ENCODE assay signal across 8 mouse cellular contexts in genomic region chr12:8922369-8923124, GRCm38 (mm10). TPM values are rescaled to one million over a fixed set of nuclear protein-coding genes. Genes with fewer than 3 reads are reported as not detected.
A peak's percentile ranks its signal among the peaks of the same experiment; 100 is the strongest.
DNase-seq lines count a peak whose midpoint lies in the region; ATAC-seq and TF ChIP-seq lines count a peak whose summit lies in the region.

No protein-coding gene starts in this region.

- H3K4me3 ChIP-seq in heart, adult 2 months = peak overlapping the region; percentile 73
- H3K4me3 ChIP-seq in C2C12 (ENCODE audit: insufficient read depth, poor library complexity, severe bottlenecking) = peak overlapping the region; percentile 74
- H3K4me3 ChIP-seq in forebrain, embryonic 13.5 days = peak overlapping the region; percentile 78
- peak overlapping the region; percentile 57 for H3K4me3 ChIP-seq in limb, embryonic 14.5 days (replicated peaks; ENCODE audit: low read length)
- peak overlapping the region; percentile 99 for H3K4me3 ChIP-seq in olfactory bulb, adult 2 months (ENCODE audit: insufficient read depth, low read depth, low read length)

- intact Hi-C loops in heart, adult 2 months (cut with DNase I) = loop anchor here (5.0 kb wide), 1 partner anchor 50 kb away; the partner anchor contains the start of gene Wdr35
- intact Hi-C loops in heart, postnatal 10 days (cut with DNase I) = loop anchor here (5.0 kb wide), 1 partner anchor 50 kb away; the partner anchor contains the start of gene Wdr35

- no peak for TF ChIP-seq CTCF in heart, adult 2 months (IDR thresholded peaks at IDR 0.05)
- no peak for TF ChIP-seq CTCF in C2C12 (IDR thresholded peaks at IDR 0.05; ENCODE audit: control insufficient read depth, insufficient read depth, insufficient read length)
- no peak for TF ChIP-seq CTCF in olfactory bulb, adult 2 months (IDR thresholded peaks at IDR 0.05; ENCODE audit: insufficient read depth, low read depth, low read length)

- peaks cover 10% of the 10 kb centered on the region for H3K79me2 ChIP-seq in heart, adult 2 months (replicated peaks; ENCODE audit: control insufficient read depth, insufficient read depth, low read length)
- peaks cover 56% of the 10 kb centered on the region for H3K79me2 ChIP-seq in C2C12 (ENCODE audit: control insufficient read depth, insufficient read depth)

- peaks cover 9% of the 10 kb centered on the region for H3K4me1 ChIP-seq in heart, adult 2 months (ENCODE audit: control insufficient read depth, insufficient read depth, low read length)
- H3K4me1 ChIP-seq in forebrain, embryonic 13.5 days = peaks cover 31% of the 10 kb centered on the region
- peaks cover 28% of the 10 kb centered on the region for H3K4me1 ChIP-seq in limb, embryonic 14.5 days (ENCODE audit: control insufficient read depth, insufficient read depth, low read length)
- H3K4me1 ChIP-seq in olfactory bulb, adult 2 months (ENCODE audit: control insufficient read depth, insufficient read depth, low read length) = peaks cover 2% of the 10 kb centered on the region; the same call in 1 of the 2 replicates

- peak overlapping the region; percentile 82 for H3K4me2 ChIP-seq in forebrain, embryonic 13.5 days
- peak overlapping the region; percentile 89 for H3K4me2 ChIP-seq in limb, embryonic 14.5 days (replicated peaks; ENCODE audit: low read depth, low read length, severe bottlenecking)

- no peaks in the 10 kb centered on the region for H3K27me3 ChIP-seq in heart, adult 2 months (ENCODE audit: control insufficient read depth, insufficient read depth, low read length)
- H3K27me3 ChIP-seq in C2C12 (ENCODE audit: control insufficient read depth, insufficient read depth, insufficient read length) = no peaks in the 10 kb centered on the region
- H3K27me3 ChIP-seq in forebrain, embryonic 13.5 days = no peaks in the 10 kb centered on the region
- H3K27me3 ChIP-seq in limb, embryonic 14.5 days (ENCODE audit: control insufficient read depth, insufficient read depth, low read length) = no peaks in the 10 kb centered on the region

- H3K9ac ChIP-seq in heart, adult 2 months (ENCODE audit: low read depth, low read length) = peak overlapping the region; percentile 90
- H3K9ac ChIP-seq in forebrain, embryonic 13.5 days = peak overlapping the region; percentile 93
- H3K9ac ChIP-seq in limb, embryonic 14.5 days (ENCODE audit: low read depth, low read length, severe bottlenecking) = peak overlapping the region; percentile 79

- peaks cover 39% of the 10 kb centered on the region for H3K36me3 ChIP-seq in heart, adult 2 months (ENCODE audit: control insufficient read depth, insufficient read depth, low read length)
- H3K36me3 ChIP-seq in C2C12 (ENCODE audit: control insufficient read depth, insufficient read depth) = peaks cover 28% of the 10 kb centered on the region
- H3K36me3 ChIP-seq in forebrain, embryonic 13.5 days (ENCODE audit: poor library complexity, severe bottlenecking) = peaks cover 7% of the 10 kb centered on the region; the same call in 1 of the 2 replicates
- peaks cover 18% of the 10 kb centered on the region; the same call in 1 of the 2 replicates for H3K36me3 ChIP-seq in limb, embryonic 14.5 days (ENCODE audit: control insufficient read depth, insufficient read depth, low read length)

- TF ChIP-seq EP300 in heart, adult 2 months (IDR thresholded peaks at IDR 0.05; ENCODE audit: insufficient read depth, low read depth, low read length) = 0 out of 2 replicates have a peak, but pooled peaks have one; percentile 17

- DNase-seq in heart, adult 2 months = no peak
- no peak for DNase-seq in heart, postnatal 10 days
- no peak for DNase-seq in limb, embryonic 14.5 days (ENCODE audit: low spot score)

- H3K79me3 ChIP-seq in C2C12 (ENCODE audit: low read depth) = peaks cover 54% of the 10 kb centered on the region

- peak overlapping the region; percentile 99 for H3K27ac ChIP-seq in heart, adult 2 months
- peak overlapping the region; percentile 96 for H3K27ac ChIP-seq in forebrain, embryonic 13.5 days
- peak overlapping the region; percentile 99 for H3K27ac ChIP-seq in limb, embryonic 14.5 days (replicated peaks; ENCODE audit: low read depth, low read length)
- H3K27ac ChIP-seq in olfactory bulb, adult 2 months (ENCODE audit: insufficient read depth, low read depth, low read length) = peak overlapping the region; percentile 95

- ATAC-seq in forebrain, embryonic 13.5 days = no peak
- no peak for ATAC-seq in limb, embryonic 14.5 days (ENCODE audit: low FRiP score, low read depth)
- no peak for ATAC-seq in inflammation-experienced regulatory T-cells, adult 6 months
- no peak for ATAC-seq in activated CD4-positive, CD25-positive, alpha-beta regulatory T cell, adult 4 months

- no peaks in the 10 kb centered on the region for H3K9me3 ChIP-seq in forebrain, embryonic 13.5 days (replicated peaks)
- no peaks in the 10 kb centered on the region for H3K9me3 ChIP-seq in limb, embryonic 14.5 days (ENCODE audit: control insufficient read depth, low read length)

- TF ChIP-seq POLR2A in heart, adult 2 months (IDR thresholded peaks at IDR 0.05; ENCODE audit: insufficient read depth, low read depth, low read length) = no peak
- no peak for TF ChIP-seq POLR2A in limb, embryonic 14.5 days (IDR thresholded peaks at IDR 0.05; ENCODE audit: borderline replicate concordance, extremely low read depth, insufficient read depth, insufficient read length)
- TF ChIP-seq POLR2A in olfactory bulb, adult 2 months (IDR thresholded peaks at IDR 0.05; ENCODE audit: insufficient read depth, low read depth, low read length) = no peak

- WGBS in heart, adult 2 months = under 1% methylated on average over 30 of the region's 30 CpGs
- 6% methylated on average over 30 of the region's 30 CpGs for WGBS in forebrain, embryonic 13.5 days
- WGBS in limb, embryonic 14.5 days = 3% methylated on average over 29 of the region's 30 CpGs
- WGBS in olfactory bulb, adult 2 months = 1% methylated on average over 30 of the region's 30 CpGs

- H3ac ChIP-seq in C2C12 (ENCODE audit: control insufficient read depth, insufficient read length, low read depth) = peak overlapping the region; percentile 91

TF ChIP-seq in C2C12, 6 proteins besides CTCF, POLR2A, EP300 and RAD21:
- TF ChIP-seq FOSL1 (IDR thresholded peaks at IDR 0.05; ENCODE audit: insufficient read depth, low read length, poor library complexity, severe bottlenecking) (no peak), USF1 (IDR thresholded peaks at IDR 0.05; ENCODE audit: low read depth) (no peak), MYOG (IDR thresholded peaks at IDR 0.05; ENCODE audit: control insufficient read depth, extremely low read depth, insufficient read length) (no peak), MAX (IDR thresholded peaks at IDR 0.05) (no peak), MYOD1 (IDR thresholded peaks at IDR 0.05; ENCODE audit: control insufficient read depth, insufficient read length, low read depth) (no peak), CEBPB (IDR thresholded peaks at IDR 0.05; ENCODE audit: low read depth) (no peak)
TF ChIP-seq in C2C12: peak in this region for 0.

RNA-seq across cellular contexts. Expression of gene Laptm4a, which starts 1.1 kb away (rescaled TPM):
- 100 to 1,000 TPM; 366 to 372 TPM for total RNA-seq in heart, adult 2 months (2021)
- 314 and 519 TPM in 2 replicates for polyA plus RNA-seq in heart, adult 2 months (2012; rRNA removed)
- 100 to 1,000 TPM; 387 to 411 TPM for total RNA-seq in heart, postnatal 10 days (2021)
- polyA plus RNA-seq in C2C12 (2012; fragmentation: generic; extraction: Trizol) = 253 TPM
- 243 and 246 TPM in 2 replicates for polyA plus RNA-seq in forebrain, embryonic 13.5 days (2015; fragmentation: Nextera tagmentation; extraction: Ambion mirVana)
- 619 and 677 TPM in 2 replicates for polyA plus RNA-seq in limb, embryonic 14.5 days (2012; rRNA removed)
- polyA plus RNA-seq in limb, embryonic 14.5 days (2014; fragmentation: Nextera tagmentation; extraction: Ambion mirVana) = 358 and 364 TPM in 2 replicates
- polyA plus RNA-seq in olfactory bulb, adult 2 months (2012; ENCODE audit: insufficient read depth, insufficient read length, low replicate concordance, missing spikeins) = not detected in 2 replicates
- polyA plus RNA-seq in inflammation-experienced regulatory T-cells, adult 6 months (2017; shearing (Covaris generic)) = 100 to 1,000 TPM; 117 to 185 (median 137) TPM
- polyA plus RNA-seq in activated CD4-positive, CD25-positive, alpha-beta regulatory T cell, adult 4 months (2017; shearing (Covaris generic)) = 100 to 1,000 TPM; 114 to 152 TPM

RNA-seq across cellular contexts. Expression of gene Matn3, which starts 25.2 kb away (rescaled TPM):
- not detected for total RNA-seq in heart, adult 2 months (2021)
- not detected in 2 replicates for polyA plus RNA-seq in heart, adult 2 months (2012; rRNA removed)
- under 1 TPM in 1 of 2 experiments, not detected in 1; 0.07 TPM for total RNA-seq in heart, postnatal 10 days (2021)
- polyA plus RNA-seq in C2C12 (2012; fragmentation: generic; extraction: Trizol) = 0.16 TPM
- polyA plus RNA-seq in forebrain, embryonic 13.5 days (2015; fragmentation: Nextera tagmentation; extraction: Ambion mirVana) = 0.09 and 0.25 TPM in 2 replicates
- polyA plus RNA-seq in limb, embryonic 14.5 days (2012; rRNA removed) = 75.9 and 93.4 TPM in 2 replicates
- polyA plus RNA-seq in limb, embryonic 14.5 days (2014; fragmentation: Nextera tagmentation; extraction: Ambion mirVana) = 30.3 and 34.3 TPM in 2 replicates
- polyA plus RNA-seq in olfactory bulb, adult 2 months (2012; ENCODE audit: insufficient read depth, insufficient read length, low replicate concordance, missing spikeins) = not detected in 2 replicates
- polyA plus RNA-seq in inflammation-experienced regulatory T-cells, adult 6 months (2017; shearing (Covaris generic)) = not detected
- polyA plus RNA-seq in activated CD4-positive, CD25-positive, alpha-beta regulatory T cell, adult 4 months (2017; shearing (Covaris generic)) = not detected

RNA-seq across cellular contexts. Expression of gene Wdr35, which starts 51.1 kb away (rescaled TPM):
- total RNA-seq in heart, adult 2 months (2021) = 1 to 10 TPM; 9.0 to 9.5 TPM
- 3.4 and 5.9 TPM in 2 replicates for polyA plus RNA-seq in heart, adult 2 months (2012; rRNA removed)
- total RNA-seq in heart, postnatal 10 days (2021) = 10 to 100 TPM; 13.0 to 14.1 TPM
- 9.1 TPM for polyA plus RNA-seq in C2C12 (2012; fragmentation: generic; extraction: Trizol)
- polyA plus RNA-seq in forebrain, embryonic 13.5 days (2015; fragmentation: Nextera tagmentation; extraction: Ambion mirVana) = 21.3 and 27.1 TPM in 2 replicates
- 16.7 and 18.8 TPM in 2 replicates for polyA plus RNA-seq in limb, embryonic 14.5 days (2012; rRNA removed)
- polyA plus RNA-seq in limb, embryonic 14.5 days (2014; fragmentation: Nextera tagmentation; extraction: Ambion mirVana) = 17.8 and 22.3 TPM in 2 replicates
- polyA plus RNA-seq in olfactory bulb, adult 2 months (2012; ENCODE audit: insufficient read depth, insufficient read length, low replicate concordance, missing spikeins) = not detected in 2 replicates
- polyA plus RNA-seq in inflammation-experienced regulatory T-cells, adult 6 months (2017; shearing (Covaris generic)) = 1 to 10 TPM; 2.8 to 3.1 (median 2.9) TPM
- 1 to 10 TPM; 3.0 to 3.4 TPM for polyA plus RNA-seq in activated CD4-positive, CD25-positive, alpha-beta regulatory T cell, adult 4 months (2017; shearing (Covaris generic))

Comparison
In these comparisons a context has a peak if more than half of its experiments do, and no peak if none do; other contexts are left out.
1. RNA of gene Matn3, which starts 25.2 kb away (polyA plus RNA-seq): 30.3 to 93.4 TPM in limb, embryonic 14.5 days; 0.16 TPM in C2C12 (single experiment), 0.09 to 0.25 TPM in forebrain, embryonic 13.5 days, not detected in activated CD4-positive, CD25-positive, alpha-beta regulatory T cell, adult 4 months, not detected in heart, adult 2 months, not detected in olfactory bulb, adult 2 months and not detected in inflammation-experienced regulatory T-cells, adult 6 months; every median in the first group is over 10 times any median in the second.
2. Peak in every context shown above with its lines, with median percentiles within 50 percentile points of each other: H3K27ac ChIP-seq, H3K4me3 ChIP-seq and H3K9ac ChIP-seq.